Mouse (Mus musculus) olfactory bulb, adult 2 months (tissue): ENCODE data around the gene Copz1.

Experiments used
- CTCF ChIP-seq: fragments of 200-500 bp; IDR thresholded peaks from 2 replicates; pipeline ENCODE4 v1.5.1; 2012; ENCODE audit warnings: low read depth, mild to moderate bottlenecking, low read length, moderate library complexity; ENCODE audit not compliant: insufficient read depth
- POLR2A ChIP-seq: fragments of 200-500 bp; IDR thresholded peaks from 2 replicates; pipeline ENCODE4 v1.6.1; 2012; ENCODE audit warnings: mild to moderate bottlenecking, low read depth, low read length, moderate library complexity; ENCODE audit not compliant: insufficient read depth

DNA sequence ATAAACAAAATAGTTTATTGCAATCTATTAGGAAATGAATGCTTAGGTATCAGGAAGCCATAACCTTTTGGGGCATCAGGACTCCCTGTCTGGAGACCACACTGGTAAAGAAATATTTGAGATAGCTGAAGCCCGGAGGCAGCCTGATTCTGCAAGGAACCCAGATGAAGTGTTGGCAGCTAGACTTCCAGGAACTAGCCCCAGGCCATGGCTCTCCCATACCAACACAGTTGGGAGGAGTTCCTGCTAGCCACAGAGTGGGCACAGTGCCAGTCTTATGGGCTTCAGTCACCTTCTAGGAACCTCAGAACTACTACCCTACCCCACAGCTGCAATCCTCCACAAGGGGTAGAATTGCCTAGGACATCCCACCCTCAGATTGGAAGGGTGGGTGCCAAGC is 12.5 kb upstream of the Copz1 start:
- TF ChIP-seq CTCF (no peak), POLR2A (no peak)
